Mouse (Mus musculus) adrenal gland, postnatal 10 days (tissue): ENCODE measurements around the gene Eya2. TPM values are rescaled to one million over a fixed set of nuclear protein-coding genes. Genes with fewer than 3 reads are reported as not detected.

Experiments used
- DNase-seq: peaks from one replicate; pipeline ENCODE4 v3.0.0; 2021; ENCODE audit warnings: mixed read lengths
- total RNA-seq, 2 experiments: library from RNA; stranded (reverse); gene quantifications; 2 replicates each; pipeline ENCODE4 v1.2.3; 2021

Gene Eya2
- total RNA-seq, 2 experiments from 2014 or later: 3.5 to 4.7 TPM

DNA sequence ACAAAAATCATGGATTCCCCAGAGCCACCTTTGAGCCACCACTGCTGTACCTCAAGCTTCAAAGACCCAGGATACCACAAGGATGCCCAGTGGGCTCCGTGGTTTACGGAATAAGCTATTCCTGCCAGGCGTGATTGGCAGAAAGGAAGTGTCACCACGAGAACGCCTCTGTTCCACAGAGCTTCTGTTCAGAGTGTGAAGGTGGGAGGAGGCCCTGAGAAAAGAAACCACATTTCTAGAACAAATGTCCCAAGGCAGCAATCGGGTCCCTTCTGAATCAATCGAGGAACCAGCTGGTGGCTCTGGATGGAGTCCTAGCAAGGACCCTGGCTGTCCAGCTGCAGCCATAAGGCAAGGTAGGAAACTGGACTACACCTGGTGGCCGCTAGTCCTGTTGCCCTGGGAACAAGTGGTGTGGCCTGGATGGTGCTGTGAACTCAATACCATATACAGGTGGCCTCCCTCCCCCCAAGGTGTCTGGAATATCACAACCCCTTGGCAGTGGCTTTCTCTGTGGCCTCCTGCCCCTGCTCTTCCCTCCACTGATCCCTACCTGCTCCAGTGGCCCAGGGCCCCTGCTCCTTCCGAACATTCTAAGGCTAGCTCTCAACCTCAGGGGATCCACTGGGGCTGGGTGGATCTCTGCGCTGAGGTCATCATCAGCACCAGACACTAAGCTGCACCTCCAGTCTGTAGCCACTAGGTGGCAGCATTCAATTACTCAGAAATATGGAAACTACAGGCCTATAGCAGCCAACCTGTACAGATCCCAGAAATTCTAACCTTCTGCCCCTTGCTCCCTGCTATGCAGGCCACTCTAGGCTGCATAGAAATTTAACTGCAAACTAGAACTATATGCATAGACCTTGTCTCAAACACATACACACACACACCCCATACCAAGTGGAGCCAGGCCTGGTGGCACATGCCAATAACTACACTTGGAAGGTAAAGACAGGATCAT, 224.4 kb downstream of the Eya2 start:
- DNase-seq: peak; percentile 70

DNA sequence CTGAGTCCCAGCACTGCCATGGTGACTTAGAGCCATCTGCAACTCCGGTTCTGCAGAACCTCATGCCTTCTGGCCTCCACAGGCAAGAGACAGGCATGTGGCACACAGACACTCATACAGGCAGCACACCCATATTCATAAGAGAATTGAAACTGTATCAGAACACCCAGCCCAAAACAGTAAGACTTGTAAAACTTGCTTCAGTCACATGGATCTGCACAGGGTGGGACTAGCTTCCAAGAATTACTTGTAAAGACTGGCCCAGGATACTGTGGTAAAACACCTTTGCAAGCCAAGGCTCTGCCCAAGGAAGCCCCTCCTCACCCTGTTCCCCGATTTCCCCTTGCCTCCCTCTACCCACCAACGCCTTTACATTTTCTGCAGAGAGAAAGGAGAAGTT, 225.2 kb downstream of the Eya2 start:
- no peak for DNase-seq

DNA sequence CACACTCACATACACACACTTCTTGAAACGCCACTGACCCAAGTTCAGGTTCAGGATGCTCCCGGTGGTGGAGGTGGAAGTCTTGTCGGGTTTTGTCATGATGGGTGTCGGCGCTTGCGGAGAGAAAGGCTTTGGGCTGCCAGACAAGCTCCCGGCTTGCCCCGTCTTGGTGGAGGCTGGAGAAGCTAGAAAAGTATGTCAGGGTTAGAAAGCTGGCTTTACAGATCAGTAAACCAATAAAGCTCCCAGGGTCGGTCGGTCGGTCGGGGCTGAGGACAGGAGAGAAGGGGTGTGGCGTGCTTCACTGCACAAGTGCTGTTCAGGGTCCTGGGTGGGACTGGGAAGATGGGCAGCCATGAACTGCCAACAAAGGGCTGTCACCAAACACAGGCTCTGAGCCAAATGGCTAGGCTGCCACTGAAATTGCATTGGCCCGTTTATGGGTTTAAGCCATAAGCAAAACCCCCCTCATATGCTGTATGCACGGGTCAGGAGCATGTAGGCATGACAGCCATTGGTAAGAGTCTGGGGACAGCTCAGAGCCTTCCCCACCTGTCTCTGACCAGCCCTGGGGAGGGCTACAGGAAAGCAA, 225.8 kb downstream of the Eya2 start:
- DNase-seq: no peak

Other genes with a start within 250 kb of the Eya2 start
- not detected for gene Zfp663, start 226.3 kb upstream of the Eya2 start, total RNA-seq
- 1 to 10 TPM; 5.1 to 6.0 TPM for gene Zfp334, start 206.8 kb upstream of the Eya2 start, total RNA-seq
- under 1 TPM; 0.30 to 0.51 TPM for gene Ocstamp, start 194.6 kb upstream of the Eya2 start, total RNA-seq
- 10 to 100 TPM; 17.4 to 38.9 TPM for gene Slc13a3, start 121.8 kb upstream of the Eya2 start, total RNA-seq
- 10 to 100 TPM; 13.8 to 16.8 TPM for gene Trp53rka, start 101.7 kb upstream of the Eya2 start, total RNA-seq
- 1 to 10 TPM; 1.7 to 2.3 TPM for gene Slc2a10, start 91.2 kb upstream of the Eya2 start, total RNA-seq